Mouse (Mus musculus) skeletal muscle tissue, adult 2 months (tissue): ENCODE results near the gene Rhbdd3.

Experiments used
- DNase-seq: peaks from one replicate; pipeline ENCODE4 v3.0.0-alpha.2; 2012; ENCODE audit warnings: low read depth, low spot score

Rhbdd3 gene

GRCm38 (mm10) chr11:5098736-5099542 is at the start of gene Rhbdd3, which contains the start of gene Ewsr1:
TSS of gene Rhbdd3 (plus strand) at chr11:5098926.
TSS of gene Ewsr1 (minus strand) at chr11:5099266.
- peak; percentile 96 for DNase-seq

- no peak for DNase-seq
Measured at GRCm38 (mm10) chr11:5051629-5052028, 47.1 kb upstream of the Rhbdd3 start.

GRCm38 (mm10) chr11:5052200-5052854 is 46.4 kb upstream of the Rhbdd3 start:
- no peak for DNase-seq

GRCm38 (mm10) chr11:5054151-5054550 is 44.6 kb upstream of the Rhbdd3 start:
- no peak for DNase-seq

- no peak for DNase-seq
Measured at GRCm38 (mm10) chr11:5054874-5055273, 43.9 kb upstream of the Rhbdd3 start.

- no peak for DNase-seq
Measured at GRCm38 (mm10) chr11:5055945-5056938, 42.5 kb upstream of the Rhbdd3 start.

- no peak for DNase-seq
Measured at GRCm38 (mm10) chr11:5057064-5057463, 41.7 kb upstream of the Rhbdd3 start.

GRCm38 (mm10) chr11:5057541-5057855 is 41.2 kb upstream of the Rhbdd3 start:
- DNase-seq, result no peak

- DNase-seq, result no peak
Measured at GRCm38 (mm10) chr11:5057856-5058641, 40.7 kb upstream of the Rhbdd3 start, which contains the start of gene Rasl10a. TSS of gene Rasl10a (plus strand) at chr11:5058128.

- no peak for DNase-seq
Measured at GRCm38 (mm10) chr11:5058783-5059182, 39.9 kb upstream of the Rhbdd3 start.

- DNase-seq, result no peak
Measured at GRCm38 (mm10) chr11:5059230-5059629, 39.5 kb upstream of the Rhbdd3 start.

- DNase-seq, result no peak
Measured at GRCm38 (mm10) chr11:5059704-5060156, 39.0 kb upstream of the Rhbdd3 start.

- no peak for DNase-seq
Measured at GRCm38 (mm10) chr11:5060756-5061412, 37.8 kb upstream of the Rhbdd3 start.

- DNase-seq, result peak; percentile 89
Measured at GRCm38 (mm10) chr11:5061413-5062139, 37.1 kb upstream of the Rhbdd3 start.

- DNase-seq, result no peak
Measured at GRCm38 (mm10) chr11:5062326-5062725, 36.4 kb upstream of the Rhbdd3 start.

GRCm38 (mm10) chr11:5062860-5063505 is 35.7 kb upstream of the Rhbdd3 start:
- no peak for DNase-seq

GRCm38 (mm10) chr11:5063561-5064281 is 35.0 kb upstream of the Rhbdd3 start:
- no peak for DNase-seq

GRCm38 (mm10) chr11:5064282-5065055 is 34.3 kb upstream of the Rhbdd3 start:
- no peak for DNase-seq
